Mouse (Mus musculus) heart, embryonic 14.5 days (tissue): ENCODE results near the gene Selenbp1. TPM values are rescaled to one million over a fixed set of nuclear protein-coding genes. Genes with fewer than 3 reads are reported as not detected.
A peak's percentile ranks its signal among the peaks of the same experiment; 100 is the strongest.

ENCODE experiments used
- ATAC-seq: fragments of 200-750 bp; cut with Nextera tagmentation; 2 replicates; pipeline ENCODE4 v1.8.0; 2017; ENCODE audit warnings: low read depth, moderate TSS enrichment; ENCODE audit not compliant: insufficient number of reproducible peaks, insufficient read depth, low FRiP score
- H3K27ac ChIP-seq, 2 experiments: fragments of 200-500 bp in 1 of 2; fragments of 300-500 bp in 1 of 2; sonication (generic) in 1 of 2; replicated peaks in 1 of 2; 2 replicates each; pipeline ENCODE4 v1.5.1; 2012 to 2014; ENCODE audit warnings: low read depth in 2 of 2, low read length in 2 of 2, control low read depth in 1 of 2, mild to moderate bottlenecking in 1 of 2, mixed read lengths in 1 of 2; ENCODE audit not compliant: control insufficient read depth in 1 of 2, insufficient read depth in 1 of 2
- H3K27me3 ChIP-seq: fragments of 300-500 bp; sonication (generic); 2 replicates; pipeline ENCODE4 v1.6.1; 2014; ENCODE audit warnings: mild to moderate bottlenecking, low read length, control low read depth; ENCODE audit not compliant: control insufficient read depth, insufficient read depth
- H3K36me3 ChIP-seq: fragments of 300-500 bp; sonication (generic); 2 replicates; pipeline ENCODE4 v1.6.1; 2014; ENCODE audit warnings: mild to moderate bottlenecking, control low read depth, low read length, mixed read lengths; ENCODE audit not compliant: control insufficient read depth, insufficient read depth
- H3K4me1 ChIP-seq, 2 experiments: fragments of 200-500 bp in 1 of 2; fragments of 300-500 bp in 1 of 2; sonication (generic) in 1 of 2; 2 replicates each; pipeline ENCODE4 v1.6.1; 2012 to 2014; ENCODE audit warnings: low read length in 2 of 2, control low read depth in 1 of 2, mixed read lengths in 1 of 2; ENCODE audit not compliant: control insufficient read depth in 2 of 2, insufficient read depth in 2 of 2
- H3K4me2 ChIP-seq: fragments of 300-500 bp; sonication (generic); 2 replicates; pipeline ENCODE4 v1.6.1; 2014; ENCODE audit warnings: mild to moderate bottlenecking, low read length
- H3K4me3 ChIP-seq, 2 experiments: fragments of 200-500 bp in 1 of 2; fragments of 300-500 bp in 1 of 2; sonication (generic) in 1 of 2; 2 replicates each; pipeline ENCODE4 v1.5.1; 2012 to 2014; ENCODE audit warnings: low read length in 2 of 2, mild to moderate bottlenecking in 2 of 2, control low read depth in 1 of 2, low read depth in 1 of 2, moderate library complexity in 1 of 2; ENCODE audit not compliant: control insufficient read depth in 1 of 2, insufficient read depth in 1 of 2
- H3K9ac ChIP-seq: fragments of 300-500 bp; sonication (generic); 2 replicates; pipeline ENCODE4 v1.6.1; 2014; ENCODE audit warnings: mild to moderate bottlenecking, low read length
- H3K9me3 ChIP-seq: fragments of 300-500 bp; sonication (generic); 2 replicates; pipeline ENCODE4 v1.6.1; 2016; ENCODE audit warnings: low read length, control low read depth; ENCODE audit not compliant: control insufficient read depth
- WGBS: fragments of 180-500 bp; shearing (Covaris S2); extraction: QIAGEN DNeasy Blood & Tissue Kit; methylation state at CpG from one replicate; pipeline ENCODE4 v1.1.7; 2014; 5-methylcytosine and 5-hydroxymethylcytosine counted together
- polyA plus RNA-seq: library from polyadenylated mRNA; unstranded; fragments of >200 nt; fragmentation: Nextera tagmentation; extraction: Ambion mirVana; gene quantifications from 2 replicates; pipeline ENCODE4 v1.2.1, GENCODE M21; 2014

Gene Selenbp1
- polyA plus RNA-seq, 1 experiment from 2014 or later: 74.5 TPM

DNA sequence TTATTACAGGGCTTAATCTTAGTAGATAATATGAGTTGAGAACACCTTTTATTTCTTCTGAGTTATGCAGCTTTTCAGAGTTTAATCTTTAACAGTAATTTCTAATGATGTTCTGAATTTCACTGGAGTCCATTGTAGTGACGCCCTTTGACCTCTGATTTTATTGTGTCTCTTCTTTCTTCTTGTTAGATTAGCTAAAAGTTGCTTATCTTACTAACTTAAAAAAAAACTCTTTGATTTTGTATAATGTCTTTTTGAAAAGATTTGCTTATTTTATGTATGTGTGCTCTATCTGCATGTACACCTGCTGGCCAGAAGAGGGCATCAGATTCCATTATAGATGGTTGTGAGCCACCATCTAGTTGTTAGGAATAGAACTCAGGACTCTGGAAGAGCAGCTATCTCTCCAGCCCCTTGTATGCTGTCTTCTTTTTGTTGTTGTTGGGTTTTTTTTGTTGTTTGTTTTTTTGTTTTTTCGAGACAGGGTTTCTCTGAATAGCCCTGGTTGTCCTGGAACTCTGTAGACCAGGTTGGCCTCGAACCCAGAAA is 15.3 kb downstream of the Selenbp1 start:
- WGBS: 64% methylated on average over 3 of the region's 3 CpGs
- Histone ChIP-seq H3K27ac (no peak overlapping the region), H3K4me3 (no peak overlapping the region), H3K36me3 (no peaks in the 10 kb centered on the region), H3K4me1 (peaks cover 0 to 5% of the 10 kb centered on the region in 2 experiments; a peak in 1 of 4 replicates), H3K9me3 (no peaks in the 10 kb centered on the region), H3K27me3 (no peaks in the 10 kb centered on the region), H3K4me2 (no peak overlapping the region), H3K9ac (no peak overlapping the region)
- no peak for ATAC-seq

DNA sequence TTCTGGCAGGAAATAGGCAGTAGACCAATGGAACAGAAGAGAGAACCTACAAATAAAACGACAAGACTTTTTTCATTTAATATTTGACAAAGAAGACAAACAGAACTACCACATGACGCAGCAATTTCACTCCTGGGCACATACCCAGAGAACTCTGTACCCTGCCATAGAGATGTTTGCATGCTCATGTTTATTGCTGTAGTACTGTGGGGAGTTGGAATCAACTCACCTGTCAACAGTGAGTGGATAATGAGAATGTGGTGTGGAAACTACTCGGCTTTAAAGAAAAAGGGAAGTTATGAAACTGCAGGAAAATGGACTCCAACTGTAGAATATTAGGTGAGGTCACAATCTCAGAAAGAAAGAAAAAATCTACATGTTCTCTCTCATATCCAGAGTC is 16.8 kb downstream of the Selenbp1 start:
- no peak for ATAC-seq
- 79% methylated on average over 3 of the region's 3 CpGs for WGBS
- H3K9ac ChIP-seq: no peak overlapping the region

DNA sequence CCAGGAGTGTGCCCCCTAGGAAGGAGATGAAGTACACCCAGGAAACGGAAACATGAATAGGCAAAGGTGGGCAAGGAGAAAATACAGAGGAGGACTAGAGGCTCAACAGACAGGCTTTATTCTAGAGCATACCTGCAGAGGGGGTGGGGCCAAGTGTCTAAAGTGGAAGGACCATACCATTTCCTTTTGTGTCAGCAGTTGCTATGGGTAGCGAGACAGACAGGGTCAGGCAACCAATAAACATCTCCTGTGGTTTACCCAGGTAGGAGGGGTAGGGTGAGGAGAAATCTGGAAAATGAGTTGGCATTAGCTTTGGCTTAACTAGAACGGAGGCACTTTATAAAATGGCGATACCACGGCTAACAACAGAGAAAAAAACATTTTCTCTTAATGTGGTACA is 19.9 kb downstream of the Selenbp1 start:
- H3K9ac ChIP-seq: no peak overlapping the region
- H3K4me1 ChIP-seq: peaks cover 4 to 16% of the 10 kb centered on the region in 2 experiments
- no peaks in the 10 kb centered on the region for H3K9me3 ChIP-seq
- peak overlapping the region in 1 of 2 experiments; percentile 91; a peak in 1 of 4 replicates for H3K4me3 ChIP-seq
- no peak for ATAC-seq
- H3K36me3 ChIP-seq: peaks cover 23% of the 10 kb centered on the region
- H3K27ac ChIP-seq: no peak overlapping the region
- peak overlapping the region; percentile 63 for H3K4me2 ChIP-seq
- H3K27me3 ChIP-seq: no peaks in the 10 kb centered on the region
- 71% methylated on average over 5 of the region's 5 CpGs for WGBS

More for the DNA sequence above, 16.8 kb downstream of the Selenbp1 start:
- H3K4me3 ChIP-seq: no peak overlapping the region
- no peaks in the 10 kb centered on the region for H3K36me3 ChIP-seq
- H3K27ac ChIP-seq: no peak overlapping the region
- peaks cover 0 to 8% of the 10 kb centered on the region in 2 experiments; a peak in 2 of 4 replicates for H3K4me1 ChIP-seq
- no peaks in the 10 kb centered on the region for H3K9me3 ChIP-seq
- no peaks in the 10 kb centered on the region for H3K27me3 ChIP-seq
- H3K4me2 ChIP-seq: no peak overlapping the region

DNA sequence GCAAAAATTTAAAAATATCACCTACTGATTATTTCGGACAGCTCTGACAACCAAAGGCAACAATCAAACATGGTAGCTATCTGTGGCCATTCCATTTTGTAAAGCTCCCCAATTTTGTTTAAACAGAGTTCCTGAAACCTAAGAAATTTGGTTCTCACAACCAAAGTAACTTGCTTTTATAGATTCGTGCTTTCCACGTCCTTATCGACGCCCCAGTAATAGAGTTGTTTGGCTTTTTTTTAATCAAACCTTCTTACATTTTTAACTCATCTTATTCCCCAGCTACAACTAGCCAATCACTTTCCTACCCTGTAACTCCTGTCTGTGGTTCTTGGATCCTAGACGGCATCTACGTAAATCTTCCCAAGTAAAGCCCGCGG is 20.5 kb downstream of the Selenbp1 start:
- Histone ChIP-seq H3K27me3 (no peaks in the 10 kb centered on the region), H3K27ac (peak overlapping the region; percentile 79 to 84), H3K36me3 (peaks cover 29% of the 10 kb centered on the region), H3K4me3 (peak overlapping the region; percentile 91 to 95), H3K4me2 (peak overlapping the region; percentile 63), H3K9me3 (no peaks in the 10 kb centered on the region), H3K9ac (peak overlapping the region; percentile 95), H3K4me1 (peaks cover 4 to 17% of the 10 kb centered on the region in 2 experiments)
- 15% methylated on average over 9 of the region's 9 CpGs for WGBS
- no peak for ATAC-seq

DNA sequence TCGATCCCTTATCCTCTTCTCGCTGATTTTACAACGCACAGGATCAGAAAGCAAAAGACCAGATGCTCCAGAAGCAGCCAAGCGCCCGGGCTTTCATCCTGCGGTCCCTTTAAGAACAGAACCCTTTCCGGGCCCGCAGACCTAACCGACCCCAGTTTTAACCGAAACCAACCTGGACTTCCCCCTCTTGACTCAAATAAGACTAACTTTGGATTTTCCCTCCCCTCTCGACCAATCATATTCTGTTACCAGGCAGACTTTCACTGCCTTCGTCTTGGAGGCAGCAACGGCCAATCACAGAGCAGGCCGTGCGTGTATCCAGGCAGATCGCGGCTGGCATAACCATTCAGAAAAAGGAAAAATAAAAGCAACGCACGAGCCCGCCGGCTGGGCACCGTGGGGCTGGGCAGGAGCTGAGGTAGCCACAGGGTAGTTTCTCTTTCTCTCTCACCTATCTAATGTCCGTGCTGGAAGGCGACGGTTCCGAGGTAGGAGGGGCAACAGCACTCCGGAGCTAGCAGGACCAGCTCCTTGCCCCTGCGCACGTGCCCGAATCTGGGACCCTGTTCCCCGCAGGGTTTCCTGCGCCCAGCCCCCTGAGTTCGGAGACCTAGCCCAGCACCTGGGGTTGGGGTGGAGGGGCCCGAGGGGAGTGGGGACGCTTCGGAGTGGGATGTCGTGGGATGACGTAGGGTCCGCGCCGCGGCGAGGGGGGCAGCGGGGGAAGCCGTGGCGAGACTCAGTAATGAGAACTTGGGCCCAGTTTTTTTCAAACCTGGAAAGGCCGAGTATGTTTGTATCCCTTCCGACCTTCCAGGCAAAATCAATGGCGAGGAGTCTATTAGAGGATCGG is 21.1 kb downstream of the Selenbp1 start, which contains the start of gene Rfx5:
TSS of gene Rfx5 (plus strand) at position 312 of the 853 bp plus-strand sequence.
- peaks cover 4 to 23% of the 10 kb centered on the region in 2 experiments for H3K4me1 ChIP-seq
- peak within 1 kb of the TSS; percentile 84 to 87 for H3K27ac ChIP-seq
- H3K9me3 ChIP-seq: no peaks in the 10 kb centered on the region
- H3K9ac ChIP-seq: peak within 1 kb of the TSS; percentile 95
- H3K4me3 ChIP-seq: peak within 1 kb of the TSS; percentile 91 to 95
- no peaks in the 10 kb centered on the region for H3K27me3 ChIP-seq
- peak within 1 kb of the TSS; percentile 63 for H3K4me2 ChIP-seq
- ATAC-seq: peak; percentile 94
- H3K36me3 ChIP-seq: peaks cover 34% of the 10 kb centered on the region
- under 1% methylated on average over 50 of the region's 50 CpGs for WGBS

DNA sequence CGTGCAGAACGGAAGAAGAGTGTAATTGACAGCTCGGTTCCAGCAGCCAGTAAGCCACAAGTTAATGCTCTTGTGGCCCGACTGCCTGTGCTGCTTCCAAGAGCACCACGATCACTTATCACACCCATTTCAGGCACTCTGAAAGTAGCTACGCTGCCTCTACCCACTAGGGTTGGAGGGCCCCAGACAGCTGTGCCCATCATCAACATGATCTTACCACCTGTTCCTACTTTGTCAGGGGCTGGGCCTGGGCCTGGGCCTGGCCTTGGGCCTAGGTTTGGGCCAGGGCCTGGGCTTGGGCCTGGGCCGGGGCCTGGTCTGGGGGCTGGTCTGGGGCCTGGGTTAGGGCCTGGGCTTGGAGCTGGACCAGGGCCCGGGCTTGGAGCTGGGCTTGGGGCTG is 25.4 kb downstream of the Selenbp1 start:
- 76% methylated on average over 8 of the region's 8 CpGs for WGBS
- Histone ChIP-seq H3K27ac (no peak overlapping the region), H3K36me3 (peaks cover 34% of the 10 kb centered on the region)

DNA sequence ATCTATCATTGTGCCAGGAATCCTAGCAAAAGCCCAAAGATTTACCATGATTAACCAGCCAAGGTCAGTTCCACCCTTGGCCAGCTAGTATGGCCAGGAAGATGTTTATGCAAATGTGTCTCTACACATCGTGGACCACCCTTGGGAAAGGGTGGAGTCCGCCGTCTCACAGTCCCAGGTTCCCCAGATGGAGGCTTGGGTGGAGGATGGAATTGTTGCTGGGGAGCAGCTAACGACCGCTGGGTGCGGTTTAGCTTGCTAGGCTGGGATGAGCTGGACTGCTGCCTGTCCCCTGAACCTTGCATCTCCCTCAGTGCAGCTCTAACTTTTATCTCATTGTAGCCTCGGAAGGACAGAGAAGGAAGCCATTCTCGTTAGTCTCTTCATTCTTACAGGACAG is 27.0 kb downstream of the Selenbp1 start:
- Histone ChIP-seq H3K27ac (no peak overlapping the region), H3K9ac (no peak overlapping the region), H3K36me3 (peaks cover 34% of the 10 kb centered on the region), H3K27me3 (no peaks in the 10 kb centered on the region), H3K4me1 (peaks cover 3 to 17% of the 10 kb centered on the region in 2 experiments), H3K9me3 (no peaks in the 10 kb centered on the region), H3K4me3 (no peak overlapping the region), H3K4me2 (no peak overlapping the region)
- WGBS: 37% methylated on average over 8 of the region's 8 CpGs
- ATAC-seq: no peak

More for the DNA sequence above, 25.4 kb downstream of the Selenbp1 start:
- Histone ChIP-seq H3K9ac (no peak overlapping the region), H3K4me1 (peaks cover 4 to 21% of the 10 kb centered on the region in 2 experiments), H3K9me3 (no peaks in the 10 kb centered on the region), H3K4me3 (no peak overlapping the region), H3K4me2 (no peak overlapping the region), H3K27me3 (no peaks in the 10 kb centered on the region)
- ATAC-seq: no peak
